Mouse (Mus musculus) brown adipose tissue, adult 24 weeks (tissue): ENCODE data around the gene Ssbp2. TPM values are rescaled to one million over a fixed set of nuclear protein-coding genes. Genes with fewer than 3 reads are reported as not detected.
A peak's percentile ranks its signal among the peaks of the same experiment; 100 is the strongest.

Experiments
- H3K27ac ChIP-seq: fragments of 200-500 bp; replicated peaks from 2 replicates; pipeline ENCODE4 v1.5.1; 2012; ENCODE audit warnings: low read depth, mild to moderate bottlenecking, low read length
- H3K4me1 ChIP-seq: fragments of 200-500 bp; 2 replicates; pipeline ENCODE4 v1.6.1; 2012; ENCODE audit warnings: low read length, mixed read lengths; ENCODE audit not compliant: control insufficient read depth, insufficient read depth, insufficient read length
- H3K4me3 ChIP-seq: fragments of 200-500 bp; 2 replicates; pipeline ENCODE4 v1.5.1; 2012; ENCODE audit warnings: low read depth, mild to moderate bottlenecking, low read length, moderate library complexity; ENCODE audit not compliant: insufficient read depth
- polyA plus RNA-seq: library from polyadenylated mRNA; stranded (reverse); fragments of >200 nt; gene quantifications from 2 replicates; pipeline ENCODE4 v1.2.4, GENCODE M21; 2012; ENCODE audit not compliant: missing spikeins, insufficient read depth, insufficient read length

The Ssbp2 gene
- polyA plus RNA-seq, 1 experiment: 23.7 TPM

DNA sequence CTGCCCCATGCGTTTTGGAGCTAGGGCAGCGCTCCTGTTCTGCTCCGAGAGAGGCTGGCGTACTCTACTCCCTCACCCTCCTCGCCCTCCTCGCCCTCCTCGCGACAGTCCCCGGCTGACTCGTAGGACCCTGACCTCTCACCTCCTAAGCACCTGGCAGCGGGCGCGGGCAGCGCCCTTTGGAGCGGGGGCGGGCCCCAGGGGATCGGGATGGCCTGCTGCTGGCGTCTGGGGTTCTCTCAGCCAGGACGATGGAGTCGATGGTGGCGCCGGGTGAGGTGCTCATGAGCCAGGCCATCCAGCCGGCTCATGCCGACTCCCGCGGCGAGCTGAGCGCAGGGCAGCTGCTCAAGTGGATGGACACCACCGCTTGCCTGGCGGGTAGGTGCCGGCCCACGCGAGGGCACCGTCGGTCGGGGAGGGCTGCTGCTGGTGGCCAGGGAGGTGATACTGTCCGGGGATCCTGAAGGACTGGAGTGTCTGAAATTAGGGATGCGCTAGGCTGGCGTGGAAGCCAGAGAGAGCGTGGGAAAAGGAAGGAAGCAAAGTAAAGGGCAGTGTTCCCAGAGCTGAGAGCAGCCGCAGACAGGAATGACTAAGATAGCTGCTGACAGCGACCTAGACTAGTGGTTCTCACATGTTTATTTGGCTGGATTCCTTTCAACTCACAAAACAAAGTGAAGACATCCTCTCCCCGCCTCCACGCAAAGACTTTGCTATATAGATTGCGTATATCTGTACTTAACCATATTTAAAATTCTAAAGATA is 281.4 kb downstream of the Ssbp2 start, which contains the start of gene Acot12:
TSS of gene Acot12 (plus strand) at position 233 of the 768 bp plus-strand sequence.
- peak within 1 kb of the TSS; percentile 58 for H3K4me3 ChIP-seq
- H3K4me1 ChIP-seq: no peaks in the 10 kb centered on the region
- 0 out of 2 replicates have a peak within 1 kb of the TSS, but pooled peaks have one; percentile 25 for H3K27ac ChIP-seq

DNA sequence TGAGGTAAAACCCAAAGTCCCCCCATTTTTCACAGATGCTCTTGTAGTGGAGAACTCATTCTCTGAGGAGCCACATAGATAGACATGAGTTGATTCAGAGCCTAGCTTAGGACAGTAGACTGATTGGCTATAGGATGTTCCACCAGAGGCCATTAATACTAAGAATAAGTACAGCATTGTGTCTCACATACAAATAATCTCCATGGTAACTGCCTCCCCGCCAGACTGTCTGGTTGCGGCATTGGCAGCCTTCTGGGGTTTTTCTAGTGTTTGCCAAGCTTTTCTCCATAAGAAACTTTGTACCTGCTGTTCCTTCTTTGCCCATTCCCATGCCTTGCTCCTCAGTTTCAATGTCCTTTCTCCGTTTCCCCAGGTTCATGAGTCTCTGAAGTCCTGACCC is 283.1 kb downstream of the Ssbp2 start:
- no peak overlapping the region for H3K4me3 ChIP-seq
- no peaks in the 10 kb centered on the region for H3K4me1 ChIP-seq
- H3K27ac ChIP-seq: no peak overlapping the region

- Histone ChIP-seq H3K27ac (no peak overlapping the region), H3K4me1 (no peaks in the 10 kb centered on the region), H3K4me3 (no peak overlapping the region)
Measured at GRCm38 (mm10) chr13:91746470-91746869, 286.4 kb downstream of the Ssbp2 start.

DNA sequence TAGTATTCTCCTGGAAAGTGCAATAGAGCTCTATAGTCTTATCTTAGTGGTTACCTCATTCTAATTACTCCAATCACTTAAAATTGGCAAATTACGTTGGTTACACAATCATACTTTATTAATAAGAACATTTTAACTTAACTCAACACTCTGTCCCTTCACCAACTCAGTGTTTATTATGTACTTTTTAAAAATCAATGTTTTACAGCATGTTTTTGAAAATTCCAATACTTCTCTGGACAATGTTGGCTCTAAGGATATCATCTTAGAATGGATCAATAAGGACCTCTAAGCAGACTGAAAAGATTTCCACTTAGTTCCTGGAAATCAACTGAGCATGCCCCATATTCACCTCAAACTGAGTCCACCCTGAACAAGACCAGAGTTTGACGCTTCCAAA is 288.3 kb downstream of the Ssbp2 start:
- H3K4me1 ChIP-seq: no peaks in the 10 kb centered on the region
- no peak overlapping the region for H3K27ac ChIP-seq
- no peak overlapping the region for H3K4me3 ChIP-seq

DNA sequence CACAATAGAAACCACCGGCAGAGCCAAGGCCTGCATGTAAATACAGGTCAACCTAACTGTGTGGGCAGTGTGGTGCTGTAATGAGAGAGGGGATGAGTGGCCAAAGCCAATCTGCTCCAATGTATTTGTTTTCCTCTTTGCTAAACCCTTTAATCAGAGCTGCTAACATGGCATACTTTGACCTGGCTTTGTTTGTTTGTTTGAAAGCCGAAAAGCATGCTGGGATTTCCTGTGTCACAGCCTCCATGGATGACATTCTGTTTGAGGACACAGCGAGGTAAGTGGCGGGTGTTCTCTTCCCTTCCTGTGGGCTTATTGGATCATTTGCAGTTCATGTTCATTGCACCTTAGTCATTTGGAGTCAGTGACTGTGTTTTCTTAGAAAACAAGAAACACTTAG is 289.9 kb downstream of the Ssbp2 start:
- Histone ChIP-seq H3K27ac (no peak overlapping the region), H3K4me1 (no peaks in the 10 kb centered on the region), H3K4me3 (no peak overlapping the region)

Other genes with a start within 250 kb of the Ssbp2 start
- 41.9 and 46.5 TPM in 2 replicates for gene Atg10, start 236.3 kb upstream of the Ssbp2 start, polyA plus RNA-seq